Mouse (Mus musculus) adrenal gland, postnatal 10 days (tissue): ENCODE results near the gene March1. TPM values are rescaled to one million over a fixed set of nuclear protein-coding genes. Genes with fewer than 3 reads are reported as not detected.

ENCODE experiments used
- DNase-seq: peaks from one replicate; pipeline ENCODE4 v3.0.0; 2021; ENCODE audit warnings: mixed read lengths
- total RNA-seq, 2 experiments: library from RNA; stranded (reverse); gene quantifications; 2 replicates each; pipeline ENCODE4 v1.2.3; 2021

Gene March1
- total RNA-seq, 2 experiments from 2014 or later = 1.8 to 2.6 TPM

GRCm38 (mm10) chr8:66520576-66520975, 902.9 kb downstream of the March1 start:
- no peak for DNase-seq
